18 mouse cellular contexts compared by ENCODE assay signal in genomic region chr14:106428594-106428993, GRCm38 (mm10).
"Had no signal": no experiment of that assay in that cellular context is flagged by ENCODE, and none has a peak within 500 bp of the region (broad histone marks: within the 10 kb centered on the region; RNA-seq: fewer than 3 reads in every experiment).

No protein-coding gene starts in this region.

- H3K27ac ChIP-seq: left cerebral cortex, adult 2 months; liver, embryonic 12.5 days; liver, embryonic 15.5 days; lung, embryonic 15.5 days had no signal

- H3K4me2 ChIP-seq: liver, embryonic 12.5 days; liver, embryonic 15.5 days; lung, embryonic 15.5 days; midbrain, embryonic 11.5 days had no signal

- H3K4me1 ChIP-seq: liver, embryonic 12.5 days; liver, embryonic 15.5 days; lung, embryonic 15.5 days had no signal

- H3K36me3 ChIP-seq: liver, embryonic 12.5 days; liver, embryonic 15.5 days; lung, embryonic 15.5 days had no signal

- H3K9ac ChIP-seq: liver, embryonic 12.5 days; liver, embryonic 15.5 days; lung, embryonic 15.5 days had no signal

- H3K4me3 ChIP-seq: left cerebral cortex, adult 2 months; liver, embryonic 12.5 days; liver, embryonic 15.5 days; lung, embryonic 15.5 days had no signal

- H3K9me3 ChIP-seq: liver, embryonic 12.5 days; liver, embryonic 15.5 days; lung, embryonic 15.5 days had no signal

- ATAC-seq: intestine, postnatal 0 days; liver, embryonic 12.5 days had no signal

- H3K27me3 ChIP-seq: liver, embryonic 12.5 days; liver, embryonic 15.5 days; lung, embryonic 15.5 days had no signal

- DNase-seq: kidney, adult 2 months; layer of hippocampus, postnatal 36 days; left cerebral cortex, postnatal 4 days; liver; lung, adult 18-20 months; lung, postnatal 10 days; lung, postnatal 36 days; midbrain, embryonic 14.5 days; retina, postnatal 1 day; right cerebral cortex, postnatal 25 days; thymus, adult 18-20 months; thymus, postnatal 36 days had no signal
